In the genomic region with DNA sequence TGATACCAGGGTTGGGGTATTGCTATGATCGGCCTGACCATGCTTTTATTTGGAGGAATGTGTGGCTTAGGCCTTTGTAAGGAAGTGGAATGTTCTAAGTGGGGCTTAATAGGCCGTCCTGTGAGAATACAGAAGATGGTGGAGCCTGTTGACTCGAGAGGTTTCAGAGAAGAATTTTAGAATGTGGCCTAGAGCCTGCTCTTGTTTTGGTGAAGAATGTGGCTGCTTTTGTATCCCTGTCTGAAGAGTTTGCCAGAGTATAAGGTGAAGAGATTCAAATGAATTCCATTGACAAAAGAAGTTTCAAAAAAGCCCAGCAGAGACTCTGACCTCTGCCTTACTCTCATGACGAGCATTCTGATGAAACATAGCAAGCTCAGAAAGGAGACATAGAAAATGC, we compare ENCODE assay signal across 36 mouse cellular contexts. TPM values are rescaled to one million over a fixed set of nuclear protein-coding genes. Genes with fewer than 3 reads are reported as not detected.
"Had no signal": no experiment of that assay in that cellular context is flagged by ENCODE, and none has a peak within 500 bp of the region (broad histone marks: within the 10 kb centered on the region; RNA-seq: fewer than 3 reads in every experiment).

No protein-coding gene starts in this region.

- ATAC-seq: hindbrain, embryonic 16.5 days; hindbrain, postnatal 0 days; inflammation-experienced regulatory T-cells, adult 6 months; intestine, embryonic 15.5 days; intestine, embryonic 16.5 days; intestine, postnatal 0 days had no signal

- H3K4me3 ChIP-seq: heart, embryonic 10.5 days; heart, embryonic 12.5 days; heart, embryonic 13.5 days; heart, embryonic 15.5 days; hindbrain, embryonic 10.5 days; hindbrain, embryonic 12.5 days; hindbrain, embryonic 13.5 days; hindbrain, embryonic 15.5 days; intestine, embryonic 15.5 days; kidney, embryonic 15.5 days; layer of hippocampus, adult 2 months had no signal

- H3K36me3 ChIP-seq: hindbrain, embryonic 13.5 days; hindbrain, embryonic 15.5 days had no signal

- H3K4me1 ChIP-seq: hindbrain, embryonic 15.5 days had no signal

- H3K27ac ChIP-seq: heart, embryonic 10.5 days; heart, embryonic 13.5 days; heart, embryonic 15.5 days; hindbrain, embryonic 10.5 days; hindbrain, embryonic 12.5 days; hindbrain, embryonic 13.5 days; hindbrain, embryonic 14.5 days; hindbrain, embryonic 15.5 days; hindbrain, postnatal 0 days; intestine, embryonic 15.5 days; kidney, embryonic 15.5 days; kidney, postnatal 0 days; layer of hippocampus, adult 2 months had no signal

- DNase-seq: heart, postnatal 10 days; heart, postnatal 14 days; heart, postnatal 36 days; heart, postnatal 4 days; kidney, adult 11 months; kidney, adult 18-20 months; kidney, adult 2 months; kidney, adult 8-10 months; kidney, adult 9 months; kidney, postnatal 10 days; kidney, postnatal 14 days; kidney, postnatal 25 days; kidney, postnatal 36 days; kidney, postnatal 4 days; layer of hippocampus, adult 9-11 months; layer of hippocampus, postnatal 36 days had no signal

- H3K4me2 ChIP-seq: heart, embryonic 11.5 days; heart, embryonic 12.5 days; heart, embryonic 13.5 days; heart, embryonic 15.5 days; hindbrain, embryonic 12.5 days; hindbrain, embryonic 13.5 days; hindbrain, embryonic 14.5 days; hindbrain, embryonic 15.5 days; intestine, embryonic 15.5 days; kidney, embryonic 15.5 days had no signal

- H3K9ac ChIP-seq: heart, embryonic 12.5 days; heart, embryonic 13.5 days; heart, embryonic 15.5 days; hindbrain, embryonic 12.5 days; hindbrain, embryonic 13.5 days; hindbrain, embryonic 14.5 days; hindbrain, embryonic 15.5 days; intestine, embryonic 15.5 days; kidney, embryonic 15.5 days had no signal

- H3K27me3 ChIP-seq: heart, embryonic 12.5 days; heart, embryonic 13.5 days; heart, embryonic 15.5 days; hindbrain, embryonic 12.5 days; hindbrain, embryonic 13.5 days; hindbrain, embryonic 15.5 days; intestine, embryonic 15.5 days; kidney, embryonic 15.5 days had no signal

- H3K9me3 ChIP-seq: heart, embryonic 10.5 days; heart, embryonic 12.5 days; heart, embryonic 13.5 days; heart, embryonic 15.5 days; hindbrain, embryonic 10.5 days; hindbrain, embryonic 12.5 days; hindbrain, embryonic 13.5 days; hindbrain, embryonic 15.5 days; intestine, embryonic 15.5 days; kidney, embryonic 15.5 days had no signal

RNA-seq across cellular contexts. Expression of a gene that starts 6.3 kb away (rescaled TPM):
- total RNA-seq: layer of hippocampus, adult 18-20 months had no signal
